Mouse (Mus musculus): ENCODE measurements around the gene Nr1d1. TPM values are rescaled to one million over a fixed set of nuclear protein-coding genes. Genes with fewer than 3 reads are reported as not detected.

Gene Nr1d1
- polyA plus RNA-seq, 1 experiment: 18.7 TPM

DNA sequence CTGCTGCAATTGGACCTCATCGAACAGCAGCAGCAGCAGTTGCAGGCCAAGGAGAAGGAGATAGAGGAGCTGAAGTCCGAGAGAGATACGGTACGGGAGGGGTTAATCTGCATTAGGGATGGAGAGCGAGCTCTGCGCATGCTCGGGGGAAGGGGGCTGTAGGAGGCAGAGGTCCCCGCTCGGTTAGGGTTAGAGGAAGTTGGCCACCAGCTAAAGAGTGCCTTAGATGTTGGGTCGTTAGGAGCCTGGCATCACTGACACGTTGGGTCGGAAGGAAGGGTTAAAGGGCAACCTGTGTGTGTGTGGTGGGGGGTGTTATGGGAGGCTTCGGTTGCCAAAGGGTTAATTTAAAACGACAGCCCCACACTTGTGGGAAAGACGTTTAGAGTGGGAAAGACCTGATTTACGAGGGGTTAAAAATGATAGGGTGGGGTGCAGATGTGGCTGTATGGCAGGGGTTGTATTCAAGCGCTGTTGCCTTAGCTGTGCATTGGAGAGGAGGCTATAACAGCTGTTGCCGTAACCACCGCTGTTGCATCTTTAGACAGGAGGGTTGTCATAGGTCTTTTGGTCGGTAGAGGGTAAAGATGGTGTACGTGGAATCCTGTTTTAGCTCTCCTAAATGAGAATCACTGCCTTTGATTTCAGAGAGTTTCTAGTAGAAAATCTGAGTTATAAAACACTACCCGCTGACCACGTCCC is 21.5 kb upstream of the Nr1d1 start:
- peak; percentile 41; the same call in 1 of the 2 replicates for TF ChIP-seq POLR2A (IDR thresholded peaks at IDR 0.05; ENCODE audit: low read depth, low read length)
- no peak for TF ChIP-seq CTCF (IDR thresholded peaks at IDR 0.05; ENCODE audit: borderline replicate concordance, insufficient read depth, low read length)
- H3K4me3 ChIP-seq (ENCODE audit: insufficient read depth, low read length): peak overlapping the region; percentile 78

DNA sequence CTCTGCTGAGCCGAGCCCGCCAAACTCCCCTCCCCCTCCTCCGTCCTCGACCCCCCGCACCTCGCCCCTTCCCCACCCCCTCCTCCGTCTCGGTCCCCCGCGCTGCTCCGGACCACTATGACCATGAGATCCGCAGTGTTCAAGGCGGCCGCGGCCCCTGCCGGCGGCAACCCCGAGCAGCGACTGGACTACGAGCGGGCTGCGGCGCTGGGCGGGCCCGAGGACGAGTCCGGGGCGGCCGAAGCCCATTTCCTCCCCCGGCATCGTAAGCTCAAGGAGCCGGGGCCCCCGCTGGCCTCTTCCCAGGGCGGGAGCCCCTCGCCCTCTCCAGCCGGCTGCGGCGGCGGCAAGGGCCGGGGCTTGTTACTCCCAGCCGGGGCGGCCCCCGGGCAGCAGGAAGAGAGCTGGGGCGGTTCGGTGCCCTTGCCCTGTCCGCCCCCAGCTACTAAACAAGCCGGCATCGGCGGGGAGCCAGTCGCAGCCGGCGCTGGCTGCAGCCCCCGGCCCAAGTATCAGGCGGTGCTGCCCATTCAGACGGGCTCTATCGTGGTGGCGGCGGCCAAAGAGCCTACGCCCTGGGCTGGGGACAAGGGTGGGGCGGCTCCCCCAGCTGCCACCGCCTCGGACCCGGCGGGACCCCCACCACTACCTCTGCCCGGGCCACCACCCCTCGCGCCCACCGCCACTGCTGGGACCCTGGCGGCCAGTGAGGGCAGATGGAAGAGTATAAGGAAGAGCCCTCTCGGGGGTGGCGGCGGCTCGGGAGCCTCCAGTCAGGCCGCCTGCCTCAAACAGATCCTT is 20.8 kb upstream of the Nr1d1 start:
- TF ChIP-seq POLR2A (IDR thresholded peaks at IDR 0.05; ENCODE audit: low read depth, low read length) (no peak), CTCF (IDR thresholded peaks at IDR 0.05; ENCODE audit: borderline replicate concordance, insufficient read depth, low read length) (no peak)
- H3K4me1 ChIP-seq (ENCODE audit: control insufficient read depth, insufficient read depth, low read length): 0 out of 2 replicates have a peak, but pooled peaks cover 3% of the 10 kb centered on the region
- H3K27ac ChIP-seq (ENCODE audit: insufficient read depth, low read length): peak overlapping the region; percentile 98
- H3K4me3 ChIP-seq (ENCODE audit: insufficient read depth, low read length): peak overlapping the region; percentile 78

More for the DNA sequence above, 21.5 kb upstream of the Nr1d1 start:
- H3K4me1 ChIP-seq (ENCODE audit: control insufficient read depth, insufficient read depth, low read length): 0 out of 2 replicates have a peak, but pooled peaks cover 3% of the 10 kb centered on the region
- peak overlapping the region; percentile 98 for H3K27ac ChIP-seq (ENCODE audit: insufficient read depth, low read length)

DNA sequence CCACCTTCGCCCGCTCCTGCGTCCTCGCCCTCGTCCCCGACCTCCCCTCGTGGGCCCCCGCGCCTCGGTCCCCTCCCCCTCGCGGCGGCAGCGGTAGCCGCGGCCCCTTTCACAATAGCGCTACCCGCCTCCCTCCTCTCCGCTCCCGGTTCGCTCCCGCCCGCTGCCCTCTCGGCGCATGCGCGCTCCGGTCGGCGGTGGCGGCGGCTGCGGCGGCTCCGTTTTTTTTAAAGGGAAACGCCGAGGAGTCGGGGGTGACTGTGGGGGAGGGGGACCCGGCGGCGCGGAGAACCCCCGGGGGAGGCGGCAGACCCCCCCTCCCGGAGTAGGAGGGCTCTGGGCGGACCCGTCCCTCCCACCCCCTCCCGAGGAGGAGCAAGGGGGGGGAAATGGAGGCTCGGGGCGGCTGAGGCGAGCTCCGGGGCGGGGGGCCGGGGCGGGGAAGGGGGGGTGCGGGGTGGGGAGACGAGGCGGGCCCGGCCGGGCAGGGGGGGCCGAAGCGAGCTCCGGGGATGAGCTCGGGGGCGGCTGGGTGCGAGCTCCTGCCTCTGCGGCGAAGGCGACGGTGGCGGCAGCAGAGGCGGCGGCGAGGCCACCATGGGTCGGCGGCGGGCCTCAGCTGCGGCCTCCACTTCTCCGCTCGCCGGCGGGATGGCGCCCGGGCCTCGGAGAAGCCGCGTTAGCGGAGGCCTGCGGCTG is 20.0 kb upstream of the Nr1d1 start, which contains the start of gene Msl1:
TSS of gene Msl1 (plus strand) at position 502 of the 699 bp plus-strand sequence.
- peak within 1 kb of the TSS; percentile 99 for H3K27ac ChIP-seq (ENCODE audit: insufficient read depth, low read length)
- H3K4me1 ChIP-seq (ENCODE audit: control insufficient read depth, insufficient read depth, low read length): 0 out of 2 replicates have a peak, but pooled peaks cover 3% of the 10 kb centered on the region

DNA sequence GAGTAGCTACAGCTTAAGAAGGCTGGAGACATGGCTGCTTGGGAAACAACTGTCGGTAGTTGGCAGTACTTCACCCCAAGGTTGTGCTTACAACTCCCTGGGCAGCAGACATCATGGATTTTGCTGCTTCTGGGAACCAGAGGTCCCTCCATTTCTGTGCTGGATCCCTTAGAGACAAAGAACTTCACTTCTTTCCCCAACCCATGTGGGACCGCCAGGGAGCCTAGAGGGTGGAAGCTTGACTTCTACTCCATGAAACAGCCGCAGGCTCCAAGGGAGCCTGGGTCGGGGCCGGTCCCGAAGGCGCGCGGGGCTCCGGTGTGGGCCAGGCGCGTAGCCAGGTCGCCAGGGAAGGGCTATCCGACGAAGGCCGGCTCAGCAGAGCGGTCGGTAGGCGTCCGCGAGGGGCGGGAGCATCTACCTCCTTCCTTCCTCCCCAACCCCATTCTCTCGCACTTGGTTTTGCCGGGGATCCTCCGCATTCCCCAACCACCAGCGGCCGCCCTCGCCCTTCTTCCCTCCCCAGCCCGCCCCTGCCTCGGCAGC is 19.4 kb upstream of the Nr1d1 start:
- TF ChIP-seq POLR2A (IDR thresholded peaks at IDR 0.05; ENCODE audit: low read depth, low read length) (peak; percentile 52), CTCF (IDR thresholded peaks at IDR 0.05; ENCODE audit: borderline replicate concordance, insufficient read depth, low read length) (no peak)
- H3K4me1 ChIP-seq (ENCODE audit: control insufficient read depth, insufficient read depth, low read length): 0 out of 2 replicates have a peak, but pooled peaks cover 3% of the 10 kb centered on the region

More for the DNA sequence above, 20.0 kb upstream of the Nr1d1 start, which contains the start of gene Msl1:
- TF ChIP-seq CTCF (IDR thresholded peaks at IDR 0.05; ENCODE audit: borderline replicate concordance, insufficient read depth, low read length): no peak
- TF ChIP-seq POLR2A (IDR thresholded peaks at IDR 0.05; ENCODE audit: low read depth, low read length): peak; percentile 49
- H3K4me3 ChIP-seq (ENCODE audit: insufficient read depth, low read length): peak within 1 kb of the TSS; percentile 83

DNA sequence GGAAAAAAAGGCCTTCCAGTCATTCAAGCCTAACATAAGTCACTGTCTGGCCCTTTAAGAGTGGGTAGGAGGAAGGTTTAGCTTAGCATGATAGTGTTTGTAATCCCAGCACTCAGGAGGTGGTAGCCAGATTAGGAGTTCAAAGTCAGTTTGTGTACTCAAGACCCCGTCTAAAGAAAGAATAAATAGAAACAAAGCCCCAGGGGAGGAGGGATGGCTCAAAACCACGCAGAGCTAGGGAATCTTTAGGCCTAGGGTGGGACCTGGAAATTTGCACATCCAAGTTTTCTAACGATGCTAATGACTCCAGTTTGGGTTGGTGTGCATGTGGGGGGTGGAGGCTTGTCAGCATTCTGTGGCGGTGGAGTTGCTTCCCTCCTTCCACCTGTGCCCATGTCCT is 16.9 kb upstream of the Nr1d1 start:
- Histone ChIP-seq H3K27ac (ENCODE audit: insufficient read depth, low read length) (no peak overlapping the region), H3K4me1 (ENCODE audit: control insufficient read depth, insufficient read depth, low read length) (no peaks in the 10 kb centered on the region; the same call in 1 of the 2 replicates), H3K4me3 (ENCODE audit: insufficient read depth, low read length) (no peak overlapping the region)
- TF ChIP-seq POLR2A (IDR thresholded peaks at IDR 0.05; ENCODE audit: low read depth, low read length): 0 out of 2 replicates have a peak, but pooled peaks have one; percentile 13
- TF ChIP-seq CTCF (IDR thresholded peaks at IDR 0.05; ENCODE audit: borderline replicate concordance, insufficient read depth, low read length): no peak

More for the DNA sequence above, 19.4 kb upstream of the Nr1d1 start:
- H3K4me3 ChIP-seq (ENCODE audit: insufficient read depth, low read length): peak overlapping the region; percentile 83
- peak overlapping the region; percentile 99 for H3K27ac ChIP-seq (ENCODE audit: insufficient read depth, low read length)

DNA sequence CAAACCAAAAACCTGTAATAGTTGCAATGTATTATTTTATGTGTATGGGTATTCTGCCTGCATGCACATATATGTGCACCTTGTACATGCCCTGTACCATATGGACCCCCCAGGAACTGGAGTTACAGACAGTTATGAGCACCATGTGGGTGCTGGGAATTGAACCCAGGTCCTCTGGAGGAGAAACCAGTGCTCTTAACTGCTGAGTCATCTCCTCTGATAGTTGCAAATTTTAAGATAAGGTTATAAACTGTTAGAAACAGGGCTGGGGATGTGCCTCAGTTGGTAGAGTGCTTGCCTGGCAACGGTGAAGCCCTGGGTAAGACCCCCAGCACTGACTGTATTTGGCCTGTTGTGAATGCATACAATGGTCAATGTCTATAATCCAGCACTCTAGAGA is 16.3 kb upstream of the Nr1d1 start:
- H3K4me1 ChIP-seq (ENCODE audit: control insufficient read depth, insufficient read depth, low read length): no peaks in the 10 kb centered on the region; the same call in 1 of the 2 replicates
- TF ChIP-seq POLR2A (IDR thresholded peaks at IDR 0.05; ENCODE audit: low read depth, low read length): no peak
- TF ChIP-seq CTCF (IDR thresholded peaks at IDR 0.05; ENCODE audit: borderline replicate concordance, insufficient read depth, low read length): no peak
- H3K4me3 ChIP-seq (ENCODE audit: insufficient read depth, low read length): no peak overlapping the region
- no peak overlapping the region for H3K27ac ChIP-seq (ENCODE audit: insufficient read depth, low read length)

DNA sequence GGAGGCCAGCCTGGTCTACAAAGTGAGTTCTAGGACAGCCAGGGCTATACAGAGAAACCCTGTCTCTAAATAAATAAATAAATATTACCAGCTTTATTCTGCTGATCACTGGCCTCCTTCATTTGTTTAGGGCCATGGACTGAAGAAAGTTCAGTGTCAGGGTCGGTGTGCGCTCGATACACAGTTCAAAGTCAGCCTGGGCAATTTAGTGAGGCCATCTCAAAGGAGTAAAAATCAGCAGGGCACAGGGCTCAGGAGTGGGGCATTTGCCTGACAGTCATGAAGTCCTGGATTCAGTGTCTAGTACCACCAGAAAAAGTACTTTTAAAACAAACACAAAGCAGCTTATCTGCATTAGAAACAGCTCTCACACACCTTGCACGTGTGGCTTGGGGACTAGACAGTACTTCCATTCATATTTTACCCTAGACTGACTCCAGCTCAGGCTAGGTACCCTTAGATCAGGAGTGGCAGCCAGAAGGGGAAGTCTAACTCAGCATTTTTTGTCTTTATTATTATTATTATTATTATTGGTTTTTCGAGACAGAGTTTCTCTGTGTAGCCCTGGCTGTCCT is 15.6 kb upstream of the Nr1d1 start:
- Histone ChIP-seq H3K27ac (ENCODE audit: insufficient read depth, low read length) (no peak overlapping the region), H3K4me3 (ENCODE audit: insufficient read depth, low read length) (no peak overlapping the region), H3K4me1 (ENCODE audit: control insufficient read depth, insufficient read depth, low read length) (no peaks in the 10 kb centered on the region; the same call in 1 of the 2 replicates)
- TF ChIP-seq CTCF (IDR thresholded peaks at IDR 0.05; ENCODE audit: borderline replicate concordance, insufficient read depth, low read length) (no peak), POLR2A (IDR thresholded peaks at IDR 0.05; ENCODE audit: low read depth, low read length) (no peak)

DNA sequence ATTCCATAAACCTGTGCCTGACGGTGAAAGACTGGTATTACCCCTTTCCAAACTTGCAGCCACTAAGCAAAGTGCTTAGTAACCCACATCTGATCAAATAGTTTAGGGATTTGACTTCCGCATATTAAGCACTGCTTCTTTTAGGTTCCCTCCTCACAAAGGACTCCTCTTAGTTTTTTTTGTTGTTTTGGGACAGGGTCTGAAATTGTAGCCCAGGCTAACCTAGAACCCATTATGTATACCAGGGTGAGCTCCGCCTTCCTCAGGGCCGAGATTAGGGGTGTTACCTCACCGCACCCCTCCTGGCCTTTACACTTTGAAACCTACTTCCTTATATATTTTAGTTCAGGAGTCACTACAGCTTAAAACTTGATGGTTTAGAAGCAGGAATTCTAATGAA is 14.7 kb upstream of the Nr1d1 start:
- peaks cover 3% of the 10 kb centered on the region for H3K4me1 ChIP-seq (ENCODE audit: control insufficient read depth, insufficient read depth, low read length)
- H3K27ac ChIP-seq (ENCODE audit: insufficient read depth, low read length): no peak overlapping the region
- peak overlapping the region; percentile 41; the same call in 1 of the 2 replicates for H3K4me3 ChIP-seq (ENCODE audit: insufficient read depth, low read length)
- TF ChIP-seq POLR2A (IDR thresholded peaks at IDR 0.05; ENCODE audit: low read depth, low read length) (no peak), CTCF (IDR thresholded peaks at IDR 0.05; ENCODE audit: borderline replicate concordance, insufficient read depth, low read length) (no peak)

Data from embryonic fibroblast, embryonic 13.5 days (primary cell).